Mouse (Mus musculus) stomach, embryonic 15.5 days (tissue): ENCODE results near the gene Cks1brt. TPM values are rescaled to one million over a fixed set of nuclear protein-coding genes. Genes with fewer than 3 reads are reported as not detected.

Source experiments
- ATAC-seq: fragments of 200-750 bp; cut with Nextera tagmentation; 2 replicates; pipeline ENCODE4 v1.8.0; 2017; ENCODE audit warnings: low read depth, moderate number of reproducible peaks, moderate TSS enrichment; ENCODE audit not compliant: insufficient read depth, low FRiP score
- H3K27ac ChIP-seq: fragments of 300-500 bp; sonication (generic); 2 replicates; pipeline ENCODE4 v1.5.1; 2015; ENCODE audit warnings: mild to moderate bottlenecking, inconsistent platforms
- H3K27me3 ChIP-seq: fragments of 300-500 bp; sonication (generic); replicated peaks from 2 replicates; pipeline ENCODE4 v1.6.1; 2015; ENCODE audit warnings: inconsistent platforms
- H3K36me3 ChIP-seq: fragments of 300-500 bp; sonication (generic); 2 replicates; pipeline ENCODE4 v1.6.1; 2015; ENCODE audit warnings: inconsistent platforms
- H3K4me1 ChIP-seq: fragments of 300-500 bp; sonication (generic); 2 replicates; pipeline ENCODE4 v1.6.1; 2015; ENCODE audit warnings: inconsistent platforms
- H3K4me2 ChIP-seq: fragments of 300-500 bp; sonication (generic); 2 replicates; pipeline ENCODE4 v1.6.1; 2015; ENCODE audit warnings: mild to moderate bottlenecking, inconsistent platforms
- H3K4me3 ChIP-seq: fragments of 300-500 bp; sonication (generic); replicated peaks from 2 replicates; pipeline ENCODE4 v1.5.1; 2015; ENCODE audit warnings: inconsistent platforms
- H3K9ac ChIP-seq: fragments of 300-500 bp; sonication (generic); 2 replicates; pipeline ENCODE4 v1.6.1; 2015; ENCODE audit warnings: inconsistent platforms
- H3K9me3 ChIP-seq: fragments of 300-500 bp; sonication (generic); 2 replicates; pipeline ENCODE4 v1.6.1; 2016; ENCODE audit warnings: inconsistent platforms
- WGBS: fragments of 180-500 bp; shearing (Covaris S2); methylation state at CpG from one replicate; pipeline ENCODE4 v1.1.7; 2015; 5-methylcytosine and 5-hydroxymethylcytosine counted together
- microRNA-seq: library from miRNA; unstranded; fragments of <30 nt; microRNA quantifications from one replicate; pipeline ENCODE4, GENCODE M21; 2016
- polyA plus RNA-seq: library from polyadenylated mRNA; unstranded; fragments of >200 nt; fragmentation: Nextera tagmentation; extraction: Ambion mirVana; gene quantifications from 2 replicates; pipeline ENCODE4 v1.2.1, GENCODE M21; 2015

Cks1brt gene
- polyA plus RNA-seq, 1 experiment from 2014 or later = not detected

GRCm38 (mm10) chr8:85175892-85176291 is 24.2 kb downstream of the Cks1brt start:
- no peak overlapping the region for H3K27ac ChIP-seq
- no peak overlapping the region for H3K4me2 ChIP-seq
- H3K4me3 ChIP-seq = no peak overlapping the region
- WGBS = 60% methylated on average over 7 of the region's 7 CpGs
- no peaks in the 10 kb centered on the region for H3K9me3 ChIP-seq
- H3K4me1 ChIP-seq = no peaks in the 10 kb centered on the region
- ATAC-seq = no peak
- no peaks in the 10 kb centered on the region for H3K27me3 ChIP-seq
- no peak overlapping the region for H3K9ac ChIP-seq
- no peaks in the 10 kb centered on the region for H3K36me3 ChIP-seq

GRCm38 (mm10) chr8:85192346-85192745 is 40.6 kb downstream of the Cks1brt start:
- no peak overlapping the region for H3K9ac ChIP-seq
- no peaks in the 10 kb centered on the region for H3K27me3 ChIP-seq
- no peaks in the 10 kb centered on the region for H3K4me1 ChIP-seq
- no peak overlapping the region for H3K4me3 ChIP-seq
- H3K4me2 ChIP-seq = no peak overlapping the region
- no peak overlapping the region for H3K27ac ChIP-seq
- 89% methylated on average over 1 of the region's 1 CpGs for WGBS
- no peaks in the 10 kb centered on the region for H3K36me3 ChIP-seq
- H3K9me3 ChIP-seq = no peaks in the 10 kb centered on the region
- no peak for ATAC-seq

DNA sequence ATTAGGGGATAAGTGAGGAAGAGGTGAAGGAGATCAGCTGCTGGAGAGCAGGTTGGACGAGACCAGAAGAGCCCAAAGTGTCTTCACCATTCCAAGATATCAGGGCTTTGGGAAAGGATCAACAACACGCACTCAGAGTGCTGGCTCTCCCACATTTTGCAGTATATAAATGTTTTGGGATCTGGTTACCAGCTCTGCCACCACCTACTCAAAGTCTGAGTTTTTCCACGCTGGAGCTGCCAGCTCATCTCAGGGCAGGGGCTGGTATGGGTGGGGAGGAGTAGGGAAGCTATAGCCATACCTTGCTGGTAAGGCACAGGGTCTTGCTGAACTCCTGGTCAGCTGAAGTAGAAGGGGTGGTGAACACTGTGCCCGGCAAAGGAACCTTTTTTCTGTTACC is 68.5 kb downstream of the Cks1brt start:
- 79% methylated on average over 4 of the region's 4 CpGs for WGBS
- H3K27ac ChIP-seq = no peak overlapping the region

GRCm38 (mm10) chr8:85220992-85221391 is 69.3 kb downstream of the Cks1brt start:
- Histone ChIP-seq H3K4me2 (no peak overlapping the region), H3K4me3 (no peak overlapping the region), H3K9me3 (no peaks in the 10 kb centered on the region), H3K9ac (no peak overlapping the region), H3K27me3 (no peaks in the 10 kb centered on the region), H3K4me1 (no peaks in the 10 kb centered on the region), H3K27ac (no peak overlapping the region), H3K36me3 (no peaks in the 10 kb centered on the region)
- peak; percentile 50; the same call in 1 of the 2 replicates for ATAC-seq
- 47% methylated on average over 6 of the region's 6 CpGs for WGBS

More for the DNA sequence above, 68.5 kb downstream of the Cks1brt start:
- Histone ChIP-seq H3K9me3 (no peaks in the 10 kb centered on the region), H3K4me3 (no peak overlapping the region), H3K9ac (no peak overlapping the region), H3K4me1 (no peaks in the 10 kb centered on the region), H3K27me3 (no peaks in the 10 kb centered on the region), H3K4me2 (no peak overlapping the region), H3K36me3 (no peaks in the 10 kb centered on the region)
- no peak for ATAC-seq

Small RNA genes lying within 50 kb of the gene (microRNA-seq; reads per million reads assigned to microRNA genes)
- gene Gm23388 = 1.5 reads per million

Other genes starting within 250 kb of the Cks1brt start
- 14.8 and 39.3 TPM in 2 replicates for gene Klf1, start 250.0 kb upstream of the Cks1brt start, polyA plus RNA-seq
- 12.3 and 14.2 TPM in 2 replicates for gene Dnase2a, start 243.4 kb upstream of the Cks1brt start, polyA plus RNA-seq
- 1.9 and 2.2 TPM in 2 replicates for gene Mast1, start 214.6 kb upstream of the Cks1brt start, polyA plus RNA-seq
- gene Rtbdn, start 204.9 kb upstream of the Cks1brt start, polyA plus RNA-seq = 0.28 and 0.64 TPM in 2 replicates
- gene Gm49661, start 182.5 kb upstream of the Cks1brt start, polyA plus RNA-seq = not detected in 2 replicates
- gene Prdx2, start 182.3 kb upstream of the Cks1brt start, polyA plus RNA-seq = 637 and 677 TPM in 2 replicates
- gene Rnaseh2a, start 182.2 kb upstream of the Cks1brt start, polyA plus RNA-seq = 112 and 113 TPM in 2 replicates
- 33.4 and 49.6 TPM in 2 replicates for gene Junb, start 173.2 kb upstream of the Cks1brt start, polyA plus RNA-seq
- 46.3 and 51.1 TPM in 2 replicates for gene Hook2, start 161.3 kb upstream of the Cks1brt start, polyA plus RNA-seq
- gene Best2, start 137.4 kb upstream of the Cks1brt start, polyA plus RNA-seq = 0.23 and 0.49 TPM in 2 replicates
- 108 and 115 TPM in 2 replicates for gene Asna1, start 126.6 kb upstream of the Cks1brt start, polyA plus RNA-seq
- 104 and 132 TPM in 2 replicates for gene Trir, start 125.1 kb upstream of the Cks1brt start, polyA plus RNA-seq
- 26.9 and 31.9 TPM in 2 replicates for gene Tnpo2, start 115.0 kb upstream of the Cks1brt start, polyA plus RNA-seq
- 29.0 and 29.4 TPM in 2 replicates for gene Fbxw9, start 91.9 kb upstream of the Cks1brt start, polyA plus RNA-seq
- gene Gm5741, start 83.9 kb upstream of the Cks1brt start, polyA plus RNA-seq = 0.70 and 0.86 TPM in 2 replicates
- 50.6 and 60.0 TPM in 2 replicates for gene Dhps, start 80.2 kb upstream of the Cks1brt start, polyA plus RNA-seq
- 131 and 142 TPM in 2 replicates for gene Wdr83os, start 71.2 kb upstream of the Cks1brt start, polyA plus RNA-seq
- 40.6 and 41.1 TPM in 2 replicates for gene Wdr83, start 70.6 kb upstream of the Cks1brt start, polyA plus RNA-seq
- 45.1 and 55.7 TPM in 2 replicates for gene Man2b1, start 68.7 kb upstream of the Cks1brt start, polyA plus RNA-seq
- 2.6 and 2.7 TPM in 2 replicates for gene Zfp791, start 28.8 kb upstream of the Cks1brt start, polyA plus RNA-seq
- gene Olfr371, start 74.1 kb downstream of the Cks1brt start, polyA plus RNA-seq = not detected in 2 replicates
- 93.6 and 95.4 TPM in 2 replicates for gene Orc6, start 147.7 kb downstream of the Cks1brt start, polyA plus RNA-seq
- gene Vps35, start 147.9 kb downstream of the Cks1brt start, polyA plus RNA-seq = 131 and 144 TPM in 2 replicates
- 5.6 and 7.2 TPM in 2 replicates for gene Mylk3, start 234.4 kb downstream of the Cks1brt start, polyA plus RNA-seq